Mouse (Mus musculus) thymus, postnatal 0 days (tissue): ENCODE measurements around the gene Npc2. TPM values are rescaled to one million over a fixed set of nuclear protein-coding genes. Genes with fewer than 3 reads are reported as not detected.

Experiments used
- DNase-seq: peaks from one replicate; pipeline ENCODE4 v3.0.0-alpha.2; 2015; ENCODE audit warnings: low spot score
- polyA plus RNA-seq: library from polyadenylated mRNA; unstranded; fragments of >200 nt; fragmentation: Nextera tagmentation; extraction: Ambion mirVana; gene quantifications from 2 replicates; pipeline ENCODE4 v1.2.1, GENCODE M21; 2015

Gene Npc2
- polyA plus RNA-seq: 89.7 and 93.1 TPM in 2 replicates

- DNase-seq: peak; percentile 99
Observed at GRCm38 (mm10) chr12:84772726-84773441, at the start of gene Npc2, which contains the start of gene Isca2. Gene Npc2 (minus strand): TSS chr12:84773152. Gene Isca2 (plus strand): TSS chr12:84773251.

GRCm38 (mm10) chr12:84819236-84820168 is 46.5 kb upstream of the Npc2 start:
- no peak for DNase-seq

- no peak for DNase-seq
Observed at GRCm38 (mm10) chr12:84818496-84818895, 45.5 kb upstream of the Npc2 start.

GRCm38 (mm10) chr12:84814663-84815325 is 41.8 kb upstream of the Npc2 start:
- DNase-seq: no peak

GRCm38 (mm10) chr12:84813773-84814172 is 40.8 kb upstream of the Npc2 start:
- no peak for DNase-seq

- no peak for DNase-seq
Observed at GRCm38 (mm10) chr12:84812004-84812403, 39.1 kb upstream of the Npc2 start.

- no peak for DNase-seq
Observed at GRCm38 (mm10) chr12:84811510-84811909, 38.6 kb upstream of the Npc2 start.

- DNase-seq: no peak
Observed at GRCm38 (mm10) chr12:84810810-84811209, 37.9 kb upstream of the Npc2 start.

- no peak for DNase-seq
Observed at GRCm38 (mm10) chr12:84809033-84809432, 36.1 kb upstream of the Npc2 start.

GRCm38 (mm10) chr12:84807351-84807750 is 34.4 kb upstream of the Npc2 start:
- DNase-seq: no peak

- no peak for DNase-seq
Observed at GRCm38 (mm10) chr12:84806726-84807125, 33.8 kb upstream of the Npc2 start.

GRCm38 (mm10) chr12:84806010-84806409 is 33.1 kb upstream of the Npc2 start:
- DNase-seq: no peak

GRCm38 (mm10) chr12:84805228-84805842 is 32.4 kb upstream of the Npc2 start:
- DNase-seq: no peak

- DNase-seq: no peak
Observed at GRCm38 (mm10) chr12:84802625-84803024, 29.7 kb upstream of the Npc2 start.

GRCm38 (mm10) chr12:84801532-84802110 is 28.7 kb upstream of the Npc2 start:
- no peak for DNase-seq

GRCm38 (mm10) chr12:84800419-84800818 is 27.5 kb upstream of the Npc2 start:
- DNase-seq: no peak

- no peak for DNase-seq
Observed at GRCm38 (mm10) chr12:84799086-84799485, 26.1 kb upstream of the Npc2 start.

- no peak for DNase-seq
Observed at GRCm38 (mm10) chr12:84794647-84795046, 21.7 kb upstream of the Npc2 start.

GRCm38 (mm10) chr12:84792629-84793028 is 19.7 kb upstream of the Npc2 start:
- DNase-seq: no peak

GRCm38 (mm10) chr12:84790853-84791252 is 17.9 kb upstream of the Npc2 start:
- DNase-seq: no peak

- no peak for DNase-seq
Observed at GRCm38 (mm10) chr12:84786091-84786490, 13.1 kb upstream of the Npc2 start.
